Mouse (Mus musculus) T-helper 17 cell (primary cell): ENCODE data around the gene Pirt.

Experiments used
- in situ Hi-C, 2 experiments: fragments of 300-600 bp; cut with MboI, MseI; formaldehyde crosslinking; loops; 1 replicate in 1 of 2; 2 replicates in 1 of 2; pipeline ENCODE4 v1.15.1; 2025; ENCODE audit warnings: high pct_unique_total_duplicates in 2 of 2

The Pirt gene

DNA sequence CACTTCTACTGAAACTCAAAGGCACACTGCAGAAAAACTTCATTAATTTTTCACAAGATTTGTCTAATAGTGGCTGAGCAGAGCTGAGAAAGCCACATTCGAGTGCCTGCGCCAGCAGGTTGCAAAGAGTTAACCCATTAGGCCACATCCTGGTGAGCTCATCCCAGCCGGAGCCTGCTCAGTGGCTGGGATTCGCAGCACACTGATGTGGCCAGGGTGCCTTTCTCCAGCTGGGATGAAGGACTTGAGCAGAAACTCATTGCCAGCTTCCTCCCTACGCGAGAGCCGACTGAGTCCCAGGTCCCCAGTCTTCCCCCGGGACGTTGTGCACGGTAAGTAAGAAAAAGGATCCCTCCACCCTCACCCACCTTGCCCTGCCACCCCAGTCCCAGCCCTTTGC lies at the start of gene Pirt:
Gene Pirt, plus strand, starts transcription at position 171 of the 400 bp plus-strand sequence.
- in situ Hi-C loops: no loop called here

DNA sequence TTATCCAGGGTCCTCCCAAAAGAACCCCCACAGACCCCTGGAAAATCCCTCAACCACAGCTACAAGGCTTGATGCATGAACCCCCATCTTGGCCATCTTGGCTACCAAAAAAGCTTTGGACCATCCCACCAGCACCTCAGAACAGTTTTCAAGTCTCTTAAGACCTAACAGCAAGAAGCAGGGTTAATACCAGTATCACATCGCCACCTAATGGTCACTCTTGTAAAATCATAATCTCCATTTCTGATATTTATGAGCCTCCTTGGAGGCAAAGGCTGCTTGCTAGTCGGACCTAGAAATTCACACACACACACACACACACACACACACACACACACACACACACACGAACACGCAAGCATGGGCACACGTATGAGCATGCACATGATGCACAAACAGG lies 40.1 kb upstream of the Pirt start:
- in situ Hi-C loops: no loop called here

GRCm38 (mm10) chr11:66872773-66873470 lies 38.9 kb upstream of the Pirt start:
- in situ Hi-C loops: no loop called here

- in situ Hi-C loops: no loop called here
Observed at GRCm38 (mm10) chr11:66881291-66881690, 30.5 kb upstream of the Pirt start.

DNA sequence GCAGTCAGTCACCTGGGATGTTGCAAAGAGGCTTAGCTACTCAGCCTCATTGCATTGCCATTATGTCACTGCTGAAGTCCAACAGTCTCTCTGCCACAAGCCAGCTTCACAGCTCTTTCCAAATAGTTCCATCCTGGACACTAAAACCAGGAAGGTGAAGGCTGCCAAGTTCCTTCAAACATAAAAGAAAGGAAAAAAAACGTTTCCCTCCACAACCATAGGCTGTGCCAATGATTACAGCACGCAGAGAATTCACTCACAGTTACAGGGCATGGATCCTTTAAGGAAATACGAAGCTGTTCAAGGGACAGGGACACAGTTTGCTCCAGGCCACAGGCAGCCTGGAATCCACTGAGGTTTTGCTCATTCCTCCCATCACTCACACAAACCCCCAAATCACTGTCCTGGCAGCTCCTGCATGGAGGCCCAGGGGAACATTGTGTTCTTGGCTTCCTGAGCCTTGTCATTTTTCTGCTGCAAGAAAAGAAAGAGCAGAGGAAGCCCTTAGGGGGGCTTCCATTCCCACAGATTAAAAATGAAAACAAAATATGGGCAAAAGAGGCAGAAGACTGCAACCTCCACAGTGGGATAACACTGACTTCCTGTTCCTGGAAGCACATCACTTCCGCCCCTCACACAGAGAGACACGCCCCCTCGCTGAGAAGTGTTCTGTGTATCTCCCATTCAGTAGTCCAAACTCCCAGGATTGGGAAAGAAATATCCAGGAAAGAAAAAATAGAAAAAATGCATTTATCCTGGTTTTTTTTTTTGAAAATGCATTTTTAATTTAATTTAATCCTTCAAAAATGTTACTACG lies 29.3 kb upstream of the Pirt start:
- in situ Hi-C loops: no loop called here

GRCm38 (mm10) chr11:66892536-66892935 lies 19.2 kb upstream of the Pirt start:
- in situ Hi-C loops: loop anchor here in 1 of 2 experiments (10.0 kb wide), 1 partner anchor 1058 kb away; no protein-coding TSS in a partner anchor

DNA sequence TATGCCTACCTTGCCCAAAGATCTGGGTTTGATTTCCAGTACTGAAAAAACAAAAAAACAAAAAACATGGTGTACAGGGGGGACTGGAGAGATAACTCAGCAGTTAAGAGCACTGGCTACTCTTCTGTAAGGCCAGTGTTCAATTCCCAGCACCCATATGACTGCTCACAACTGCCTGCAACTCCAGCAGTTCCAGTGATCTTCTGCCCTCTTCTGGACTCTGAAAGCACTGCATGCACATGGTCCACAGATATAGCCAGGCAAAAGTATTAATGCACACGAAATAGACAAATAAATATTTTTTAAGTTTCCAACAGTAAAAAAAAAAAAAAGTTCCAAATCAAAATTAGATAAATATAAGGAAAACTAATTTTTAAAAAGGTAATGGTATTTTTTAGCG lies 13.0 kb upstream of the Pirt start:
- in situ Hi-C loops: loop anchor here in 1 of 2 experiments (10.0 kb wide), 1 partner anchor 1064 kb away; no protein-coding TSS in a partner anchor

DNA sequence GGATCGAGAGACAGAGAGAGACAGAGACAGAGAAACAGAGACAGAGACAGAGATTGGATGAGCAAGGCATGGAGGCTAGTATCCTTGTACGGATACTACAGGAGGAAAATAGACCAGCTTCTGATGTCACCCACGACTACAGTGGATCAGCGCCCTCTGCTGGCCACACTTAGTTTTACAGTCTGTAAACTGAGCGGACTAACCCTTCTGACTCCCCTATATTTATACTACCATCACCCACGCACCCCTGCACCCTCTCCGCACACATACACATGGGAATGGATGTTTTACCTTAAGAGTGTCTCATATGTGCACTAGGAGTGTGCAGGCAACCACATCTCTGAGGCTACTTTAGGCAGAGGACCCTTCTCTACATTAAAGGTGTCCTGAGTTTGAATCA lies 12.4 kb upstream of the Pirt start:
- in situ Hi-C loops: loop anchor here in 1 of 2 experiments (10.0 kb wide), 1 partner anchor 1065 kb away; no protein-coding TSS in a partner anchor

DNA sequence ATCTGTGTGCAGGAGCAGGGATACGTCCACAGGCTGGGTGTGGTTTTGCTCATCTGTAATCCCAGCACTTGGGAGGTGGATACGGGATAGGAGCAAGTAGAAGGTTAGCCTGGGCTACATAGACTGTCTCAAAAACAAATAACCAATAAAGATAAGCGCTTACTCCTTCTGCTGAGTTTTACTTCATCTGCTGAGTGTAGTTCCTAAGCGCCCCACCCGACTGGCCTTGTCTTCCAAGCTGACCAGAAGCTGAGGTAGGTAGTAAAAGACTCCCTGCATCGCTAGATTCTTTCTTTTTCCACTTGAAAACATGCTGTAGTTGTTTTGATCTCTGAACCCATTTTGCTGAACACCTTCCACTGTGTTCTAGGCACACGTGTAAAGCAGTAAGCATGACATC lies 9.0 kb upstream of the Pirt start:
- in situ Hi-C loops: loop anchor here in 1 of 2 experiments (5.0 kb wide), 1 partner anchor 180 kb away; no protein-coding TSS in a partner anchor

DNA sequence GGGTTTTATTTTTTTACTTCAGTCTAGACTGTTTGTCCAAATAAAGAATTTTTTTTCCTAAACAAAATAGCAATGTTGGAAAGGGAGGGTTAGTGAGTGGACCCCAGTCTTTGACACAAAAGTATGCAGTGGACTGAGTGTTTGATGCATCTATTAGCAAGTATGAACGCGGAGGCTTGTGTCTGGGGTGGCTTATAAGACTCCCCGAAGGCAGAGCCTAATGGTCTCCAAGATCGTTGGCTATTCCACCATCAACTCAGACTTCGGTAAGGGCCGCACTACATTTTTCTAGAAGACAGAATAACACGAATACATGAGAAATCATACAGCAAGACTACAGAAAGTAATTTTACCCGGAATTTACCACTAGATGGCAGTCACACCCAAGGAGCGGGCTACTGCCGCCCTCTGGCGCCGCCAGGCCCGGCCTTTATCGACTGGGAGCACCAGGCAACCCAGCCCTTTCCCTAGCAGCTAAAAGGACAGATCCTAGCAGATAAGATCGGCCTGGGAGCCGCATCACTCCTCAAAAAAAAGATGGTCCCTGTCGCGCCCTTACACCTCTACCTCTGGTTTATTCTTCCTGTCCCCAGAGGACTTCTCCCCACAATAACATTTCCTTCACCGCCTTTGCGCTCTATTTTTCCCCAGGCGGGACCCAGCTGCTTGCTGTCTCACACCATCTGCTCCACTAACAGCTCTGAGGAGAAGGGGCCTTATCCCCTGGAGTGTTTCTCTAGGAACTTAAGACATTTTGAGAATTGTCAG lies 6.0 kb upstream of the Pirt start:
- in situ Hi-C loops: loop anchor here (5.0 kb wide), 2 partner anchors 76 to 186 kb away; no protein-coding TSS in a partner anchor

- in situ Hi-C loops: no loop called here
Observed at GRCm38 (mm10) chr11:66912531-66913458, 1.0 kb downstream of the Pirt start.

DNA sequence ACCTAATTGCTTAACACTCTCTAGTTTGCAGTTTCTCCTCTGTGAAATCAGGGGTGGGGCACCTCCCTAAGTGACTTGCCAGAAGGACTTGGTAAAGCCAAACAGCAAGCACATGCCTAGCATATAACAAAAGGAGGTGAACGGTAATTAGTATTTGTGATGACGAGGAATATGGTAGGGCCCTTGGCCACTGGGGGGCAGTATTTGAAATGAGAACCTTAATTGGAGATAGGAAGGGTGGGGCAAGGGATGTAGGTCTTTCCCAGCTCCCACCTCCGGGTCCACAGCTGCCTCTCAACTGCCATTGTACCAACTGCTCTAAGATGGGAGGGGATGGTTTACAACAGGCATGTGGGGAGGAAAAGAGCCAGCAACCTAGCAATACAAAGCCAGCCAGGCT lies 2.5 kb downstream of the Pirt start:
- in situ Hi-C loops: no loop called here

GRCm38 (mm10) chr11:66920012-66920411 lies 8.2 kb downstream of the Pirt start:
- in situ Hi-C loops: loop anchor here in 1 of 2 experiments (5.0 kb wide), 1 partner anchor 92 kb away; no protein-coding TSS in a partner anchor

GRCm38 (mm10) chr11:66924095-66924823 lies 12.5 kb downstream of the Pirt start:
- in situ Hi-C loops: loop anchor here in 1 of 2 experiments (5.0 kb wide), 1 partner anchor 88 kb away; no protein-coding TSS in a partner anchor

DNA sequence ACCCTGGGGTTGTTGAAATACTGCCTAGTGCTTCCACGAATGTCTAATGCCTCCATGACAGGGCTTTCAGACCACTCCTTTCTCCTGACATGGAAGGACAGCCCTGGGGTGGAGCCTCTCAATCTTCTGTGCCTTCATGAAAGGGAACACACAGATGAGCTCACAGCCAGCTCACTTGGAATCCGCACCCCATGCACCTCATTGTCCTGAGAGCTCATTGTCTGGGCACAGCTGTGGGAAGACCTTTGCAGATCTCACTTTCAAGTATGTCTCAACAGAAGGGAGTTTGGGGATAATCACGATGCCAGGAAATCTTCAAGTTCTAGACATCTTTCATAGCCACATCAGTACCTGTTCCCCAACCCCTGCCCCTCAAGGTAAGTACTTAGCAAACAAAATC lies 16.5 kb downstream of the Pirt start:
- in situ Hi-C loops: no loop called here

GRCm38 (mm10) chr11:66932827-66933599 lies 21.2 kb downstream of the Pirt start:
- in situ Hi-C loops: no loop called here

GRCm38 (mm10) chr11:66934428-66935173 lies 22.8 kb downstream of the Pirt start:
- in situ Hi-C loops: no loop called here

DNA sequence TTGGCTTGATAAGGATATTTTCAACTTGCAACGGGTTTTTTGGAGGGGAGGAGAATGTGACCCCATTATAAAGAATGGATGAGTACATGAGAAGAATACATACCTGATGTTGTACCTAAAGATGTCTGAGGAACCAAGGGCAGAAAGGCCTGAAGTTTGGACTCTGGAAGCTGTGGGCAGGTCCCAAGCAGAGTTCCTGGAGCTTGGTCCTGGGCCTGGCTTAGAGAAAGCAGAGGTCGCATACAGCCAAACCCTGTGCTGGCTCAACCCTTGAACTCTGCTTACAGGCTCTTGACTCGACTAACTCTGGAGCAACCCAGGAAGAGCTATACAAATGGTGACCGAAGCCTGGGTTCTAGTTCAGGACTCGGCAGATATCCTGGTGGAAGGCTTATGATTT lies 30.2 kb downstream of the Pirt start:
- in situ Hi-C loops: no loop called here
